Mouse (Mus musculus) frontal cortex, postnatal 10 days (tissue): ENCODE results near the gene Srsf1.
"Not testable (repeated sequence)": the region's sequence is repeated elsewhere in the genome, so short reads cannot be mapped to it uniquely, and the experiment has no call there.

ENCODE experiments used
- DNase-seq, 2 experiments: peaks; one replicate each; pipeline ENCODE4 v3.0.0; 2022; ENCODE audit warnings: low spot score in 2 of 2, mixed read lengths in 1 of 2

Srsf1 gene

GRCm38 (mm10) chr11:88039066-88039465 lies 8.1 kb upstream of the Srsf1 start:
- no peak for DNase-seq

GRCm38 (mm10) chr11:88044314-88044713 lies 2.9 kb upstream of the Srsf1 start:
- DNase-seq, result no peak

- DNase-seq, result not testable (repeated sequence)
Measured at GRCm38 (mm10) chr11:88045159-88045558, 2.0 kb upstream of the Srsf1 start.

GRCm38 (mm10) chr11:88045878-88046277 lies 1.3 kb upstream of the Srsf1 start:
- no peak for DNase-seq

GRCm38 (mm10) chr11:88046323-88046937 lies 743 bp upstream of the Srsf1 start:
- DNase-seq, result no peak

- peak; percentile 62 to 77 for DNase-seq
Measured at GRCm38 (mm10) chr11:88047871-88048531, 828 bp downstream of the Srsf1 start.

GRCm38 (mm10) chr11:88048961-88049670 lies 1.9 kb downstream of the Srsf1 start:
- no peak for DNase-seq

- DNase-seq, result no peak
Measured at GRCm38 (mm10) chr11:88049732-88050131, 2.6 kb downstream of the Srsf1 start.

- DNase-seq, result no peak
Measured at GRCm38 (mm10) chr11:88052638-88053037, 5.5 kb downstream of the Srsf1 start.

GRCm38 (mm10) chr11:88053821-88054220 lies 6.6 kb downstream of the Srsf1 start:
- DNase-seq, result no peak

GRCm38 (mm10) chr11:88054589-88054988 lies 7.4 kb downstream of the Srsf1 start:
- no peak for DNase-seq

GRCm38 (mm10) chr11:88055777-88056176 lies 8.6 kb downstream of the Srsf1 start:
- DNase-seq, result no peak

- DNase-seq, result no peak
Measured at GRCm38 (mm10) chr11:88057788-88058187, 10.6 kb downstream of the Srsf1 start.

GRCm38 (mm10) chr11:88059141-88059540 lies 12.0 kb downstream of the Srsf1 start:
- peak in 1 of 2 experiments; percentile 33 for DNase-seq

- no peak for DNase-seq
Measured at GRCm38 (mm10) chr11:88061892-88062625, 14.9 kb downstream of the Srsf1 start.

GRCm38 (mm10) chr11:88065732-88066131 lies 18.6 kb downstream of the Srsf1 start:
- DNase-seq, result no peak

- no peak for DNase-seq
Measured at GRCm38 (mm10) chr11:88067191-88067585, 20.0 kb downstream of the Srsf1 start.

- peak; percentile 44 to 70 for DNase-seq
Measured at GRCm38 (mm10) chr11:88067586-88068410, 20.6 kb downstream of the Srsf1 start, which contains the start of gene Vezf1. Gene Vezf1, plus strand, starts transcription at chr11:88068279.

GRCm38 (mm10) chr11:88068411-88069245 lies 21.5 kb downstream of the Srsf1 start:
- DNase-seq, result peak; percentile 37 to 54

- no peak for DNase-seq
Measured at GRCm38 (mm10) chr11:88069246-88069570, 22.0 kb downstream of the Srsf1 start.
